Mouse (Mus musculus) neural tube, embryonic 14.5 days (tissue): ENCODE data around the gene Gm9913. TPM values are rescaled to one million over a fixed set of nuclear protein-coding genes. Genes with fewer than 3 reads are reported as not detected.

Experiments used
- ATAC-seq: fragments of 200-750 bp; cut with Nextera tagmentation; 2 replicates; pipeline ENCODE4 v1.8.0; 2017; ENCODE audit warnings: low read depth, mild to moderate bottlenecking, moderate TSS enrichment, moderate library complexity
- H3K27ac ChIP-seq: fragments of 300-500 bp; sonication (generic); 2 replicates; pipeline ENCODE4 v1.5.1; 2014; ENCODE audit warnings: low read depth, mild to moderate bottlenecking, control low read depth, low read length, moderate library complexity, mixed read lengths
- H3K27me3 ChIP-seq: fragments of 300-500 bp; sonication (generic); 2 replicates; pipeline ENCODE4 v1.6.1; 2014; ENCODE audit warnings: low read length; ENCODE audit not compliant: control insufficient read depth, insufficient read depth
- H3K36me3 ChIP-seq: fragments of 300-500 bp; sonication (generic); 2 replicates; pipeline ENCODE4 v1.6.1; 2014; ENCODE audit warnings: low read length, mixed read lengths; ENCODE audit not compliant: control insufficient read depth, insufficient read depth
- H3K4me1 ChIP-seq: fragments of 300-500 bp; sonication (generic); 2 replicates; pipeline ENCODE4 v1.6.1; 2014; ENCODE audit warnings: low read length; ENCODE audit not compliant: control insufficient read depth, insufficient read depth
- H3K4me2 ChIP-seq: fragments of 300-500 bp; sonication (generic); 2 replicates; pipeline ENCODE4 v1.6.1; 2014; ENCODE audit warnings: mild to moderate bottlenecking, low read depth, low read length, control low read depth
- H3K4me3 ChIP-seq: fragments of 300-500 bp; sonication (generic); 2 replicates; pipeline ENCODE4 v1.5.1; 2014; ENCODE audit warnings: low read depth, low read length, control low read depth, mixed read lengths
- H3K9ac ChIP-seq: fragments of 300-500 bp; sonication (generic); replicated peaks from 2 replicates; pipeline ENCODE4 v1.6.1; 2014; ENCODE audit warnings: low read depth, mild to moderate bottlenecking, control low read depth, low read length, mixed read lengths
- H3K9me3 ChIP-seq: fragments of 300-500 bp; sonication (generic); 2 replicates; pipeline ENCODE4 v1.6.1; 2016; ENCODE audit warnings: low read length; ENCODE audit not compliant: control insufficient read depth
- WGBS: fragments of 180-500 bp; shearing (Covaris S2); extraction: QIAGEN DNeasy Blood & Tissue Kit; methylation state at CpG from one replicate; pipeline ENCODE4 v1.1.7; 2014; 5-methylcytosine and 5-hydroxymethylcytosine counted together
- polyA plus RNA-seq: library from polyadenylated mRNA; unstranded; fragments of >200 nt; fragmentation: Nextera tagmentation; extraction: Ambion mirVana; gene quantifications from 2 replicates; pipeline ENCODE4 v1.2.1, GENCODE M21; 2014

Gm9913 gene
- polyA plus RNA-seq, 1 experiment from 2014 or later, result 0.11 TPM

DNA sequence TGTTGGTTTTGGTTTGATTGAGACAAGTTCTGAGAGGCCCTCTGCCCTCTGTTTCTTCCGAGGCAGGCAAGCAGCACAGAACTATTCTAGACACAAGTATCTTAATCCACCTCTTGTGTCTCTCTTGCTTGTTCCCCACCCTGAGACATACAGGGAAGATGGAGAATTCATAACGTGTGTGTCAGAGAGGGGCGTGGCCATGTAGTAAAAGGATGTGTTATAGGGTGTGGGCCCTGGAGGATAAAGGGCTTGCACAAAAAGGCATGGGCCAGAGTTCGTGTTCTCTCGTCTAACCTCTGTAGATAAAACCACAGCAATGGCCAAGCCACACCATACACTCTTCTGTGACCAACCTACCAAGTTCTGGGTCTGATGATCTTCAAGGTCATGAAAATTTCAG lies 21.7 kb downstream of the Gm9913 start:
- Histone ChIP-seq H3K4me3 (no peak overlapping the region), H3K27ac (no peak overlapping the region), H3K9me3 (no peaks in the 10 kb centered on the region), H3K36me3 (no peaks in the 10 kb centered on the region), H3K27me3 (no peaks in the 10 kb centered on the region), H3K4me1 (no peaks in the 10 kb centered on the region), H3K4me2 (no peak overlapping the region), H3K9ac (no peak overlapping the region)
- ATAC-seq, result no peak
- 85% methylated on average over 5 of the region's 5 CpGs for WGBS

DNA sequence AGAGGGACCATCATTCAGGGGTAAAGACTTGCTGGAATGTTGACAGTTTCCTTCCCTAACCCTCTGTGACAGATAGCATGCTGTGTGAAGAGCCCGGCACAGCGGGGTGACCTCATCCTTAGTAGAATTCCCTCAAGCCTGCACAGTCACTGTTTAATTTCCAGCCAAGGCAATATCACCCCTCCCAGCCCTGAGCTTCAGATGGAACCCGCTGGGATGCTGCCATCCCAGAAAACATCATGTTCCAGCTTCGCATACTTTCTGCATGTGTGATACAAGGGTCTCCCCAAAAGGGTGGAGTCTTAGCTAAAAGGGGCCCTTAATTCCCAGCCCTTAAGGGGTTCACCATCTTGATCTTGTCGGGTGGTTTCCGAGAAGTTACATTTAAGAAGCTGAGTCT lies 25.8 kb downstream of the Gm9913 start:
- H3K9ac ChIP-seq, result no peak overlapping the region
- H3K4me2 ChIP-seq, result no peak overlapping the region
- no peak overlapping the region for H3K27ac ChIP-seq
- WGBS, result 82% methylated on average over 6 of the region's 6 CpGs
- ATAC-seq, result no peak
- H3K4me1 ChIP-seq, result no peaks in the 10 kb centered on the region
- no peaks in the 10 kb centered on the region for H3K27me3 ChIP-seq
- H3K4me3 ChIP-seq, result no peak overlapping the region
- no peaks in the 10 kb centered on the region for H3K36me3 ChIP-seq
- H3K9me3 ChIP-seq, result no peaks in the 10 kb centered on the region

DNA sequence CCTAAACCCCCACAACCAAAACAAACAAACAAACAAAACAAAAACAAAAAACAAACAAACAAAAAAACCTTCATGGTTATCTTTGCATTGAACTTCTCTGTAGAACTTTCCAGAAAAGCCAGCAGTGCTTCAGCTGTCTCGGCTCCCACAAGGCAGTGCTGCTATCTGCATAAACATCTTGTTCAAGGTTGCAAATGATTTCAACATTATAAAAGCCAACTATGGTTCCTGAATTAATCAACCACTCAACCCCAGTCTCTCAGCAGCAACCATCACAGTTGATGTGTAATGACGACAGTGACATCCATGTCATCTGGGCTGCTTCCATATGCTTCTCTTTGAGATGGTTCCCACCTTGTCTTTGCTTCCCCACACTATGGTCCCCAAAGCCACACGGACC lies 34.8 kb downstream of the Gm9913 start:
- Histone ChIP-seq H3K27ac (no peak overlapping the region), H3K9ac (no peak overlapping the region), H3K27me3 (no peaks in the 10 kb centered on the region), H3K4me3 (no peak overlapping the region), H3K4me1 (no peaks in the 10 kb centered on the region), H3K9me3 (no peaks in the 10 kb centered on the region), H3K36me3 (no peaks in the 10 kb centered on the region), H3K4me2 (no peak overlapping the region)
- no peak for ATAC-seq
- WGBS, result 86% methylated on average over 3 of the region's 3 CpGs

DNA sequence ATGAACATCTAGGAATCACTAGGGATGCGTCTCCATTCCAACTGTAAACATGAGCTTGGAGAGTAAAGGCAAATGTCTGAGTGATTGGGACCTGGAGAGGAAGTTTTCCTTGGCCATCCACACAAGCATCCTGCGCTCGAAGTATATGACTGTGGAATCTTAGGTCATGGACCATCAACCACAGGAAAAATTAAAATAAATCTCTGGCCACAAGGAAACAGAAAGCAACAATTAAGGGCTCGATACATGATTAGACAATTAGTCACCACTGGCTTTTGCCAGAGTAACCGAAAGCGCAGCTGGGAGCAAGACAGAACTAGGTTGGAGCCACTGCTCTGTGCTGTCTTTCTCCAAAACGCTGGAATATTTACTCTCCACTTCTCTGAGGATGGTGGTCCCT lies 35.7 kb downstream of the Gm9913 start:
- no peaks in the 10 kb centered on the region for H3K27me3 ChIP-seq
- no peak overlapping the region for H3K4me2 ChIP-seq
- H3K4me3 ChIP-seq, result no peak overlapping the region
- H3K27ac ChIP-seq, result no peak overlapping the region
- no peaks in the 10 kb centered on the region for H3K36me3 ChIP-seq
- ATAC-seq, result no peak
- no peaks in the 10 kb centered on the region for H3K9me3 ChIP-seq
- no peaks in the 10 kb centered on the region for H3K4me1 ChIP-seq
- WGBS, result 77% methylated on average over 7 of the region's 7 CpGs
- H3K9ac ChIP-seq, result no peak overlapping the region

DNA sequence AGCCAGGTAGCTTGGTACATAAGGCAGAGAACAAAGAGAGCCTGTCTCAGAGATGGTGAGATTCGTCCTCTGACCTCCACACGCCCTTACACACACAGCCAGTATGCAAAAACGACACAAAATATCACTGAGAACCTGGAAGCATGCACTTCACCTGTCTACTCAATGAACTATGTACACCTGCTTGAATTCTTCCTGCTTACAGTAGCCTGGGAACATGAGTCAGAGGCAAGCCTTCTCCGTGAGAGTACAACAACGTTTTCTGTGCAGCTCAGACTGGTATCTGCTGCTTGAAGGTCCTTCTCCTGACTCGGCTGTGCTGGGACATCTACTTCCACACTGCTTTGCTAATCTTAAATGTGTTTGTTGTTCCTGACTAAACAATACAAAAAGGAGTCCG lies 36.6 kb downstream of the Gm9913 start:
- Histone ChIP-seq H3K36me3 (no peaks in the 10 kb centered on the region), H3K4me2 (no peak overlapping the region), H3K9me3 (no peaks in the 10 kb centered on the region), H3K4me3 (no peak overlapping the region), H3K4me1 (no peaks in the 10 kb centered on the region), H3K27ac (no peak overlapping the region), H3K9ac (no peak overlapping the region), H3K27me3 (no peaks in the 10 kb centered on the region)
- 78% methylated on average over 7 of the region's 7 CpGs for WGBS
- no peak for ATAC-seq

DNA sequence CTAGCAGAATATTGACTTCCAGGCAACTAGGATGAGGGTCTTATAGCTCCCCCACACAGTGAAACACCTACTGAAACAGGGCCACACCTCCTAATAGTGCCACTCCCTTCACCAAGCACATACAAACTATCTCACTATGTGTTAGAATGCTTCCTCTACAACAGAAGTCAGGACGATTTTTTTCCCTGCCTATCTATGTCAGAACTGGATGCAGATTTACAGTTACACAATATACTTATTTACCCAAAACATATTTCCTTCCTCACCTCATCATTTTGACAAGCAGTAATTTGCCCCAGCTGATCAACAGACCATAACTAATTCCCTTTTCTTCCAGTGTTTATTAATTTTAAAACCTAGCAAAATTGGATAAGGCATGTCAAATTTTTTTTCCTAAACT lies 38.8 kb downstream of the Gm9913 start:
- 84% methylated on average over 1 of the region's 1 CpGs for WGBS
- no peaks in the 10 kb centered on the region for H3K9me3 ChIP-seq
- no peak for ATAC-seq

DNA sequence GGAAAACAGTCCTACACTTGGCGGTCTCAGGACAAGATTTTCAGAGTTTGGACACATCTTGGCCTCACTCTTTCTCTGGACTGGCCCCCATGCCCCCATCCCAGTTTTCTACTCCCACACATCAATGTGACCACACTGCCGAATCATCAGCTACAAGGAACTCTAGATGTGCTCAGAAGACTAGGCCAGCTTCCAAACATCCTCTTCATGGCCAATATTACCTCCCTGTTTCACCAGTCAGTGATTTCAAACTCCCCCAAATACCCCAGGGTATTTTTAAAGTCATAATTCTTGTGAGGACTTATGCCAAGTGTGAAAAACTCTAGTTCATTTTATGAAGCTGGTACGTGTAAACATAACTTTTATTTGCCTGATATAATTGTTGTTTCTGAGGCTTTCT lies 40.1 kb downstream of the Gm9913 start:
- no peak overlapping the region for H3K4me3 ChIP-seq
- WGBS, result 88% methylated on average over 3 of the region's 3 CpGs
- no peak overlapping the region for H3K27ac ChIP-seq
- ATAC-seq, result no peak
- no peaks in the 10 kb centered on the region for H3K4me1 ChIP-seq
- H3K9ac ChIP-seq, result no peak overlapping the region
- H3K27me3 ChIP-seq, result no peaks in the 10 kb centered on the region
- no peaks in the 10 kb centered on the region for H3K36me3 ChIP-seq
- no peak overlapping the region for H3K4me2 ChIP-seq
- H3K9me3 ChIP-seq, result no peaks in the 10 kb centered on the region

More for the DNA sequence above, 38.8 kb downstream of the Gm9913 start:
- Histone ChIP-seq H3K4me3 (no peak overlapping the region), H3K27ac (no peak overlapping the region), H3K4me1 (no peaks in the 10 kb centered on the region), H3K9ac (no peak overlapping the region), H3K27me3 (no peaks in the 10 kb centered on the region), H3K4me2 (no peak overlapping the region), H3K36me3 (no peaks in the 10 kb centered on the region)

DNA sequence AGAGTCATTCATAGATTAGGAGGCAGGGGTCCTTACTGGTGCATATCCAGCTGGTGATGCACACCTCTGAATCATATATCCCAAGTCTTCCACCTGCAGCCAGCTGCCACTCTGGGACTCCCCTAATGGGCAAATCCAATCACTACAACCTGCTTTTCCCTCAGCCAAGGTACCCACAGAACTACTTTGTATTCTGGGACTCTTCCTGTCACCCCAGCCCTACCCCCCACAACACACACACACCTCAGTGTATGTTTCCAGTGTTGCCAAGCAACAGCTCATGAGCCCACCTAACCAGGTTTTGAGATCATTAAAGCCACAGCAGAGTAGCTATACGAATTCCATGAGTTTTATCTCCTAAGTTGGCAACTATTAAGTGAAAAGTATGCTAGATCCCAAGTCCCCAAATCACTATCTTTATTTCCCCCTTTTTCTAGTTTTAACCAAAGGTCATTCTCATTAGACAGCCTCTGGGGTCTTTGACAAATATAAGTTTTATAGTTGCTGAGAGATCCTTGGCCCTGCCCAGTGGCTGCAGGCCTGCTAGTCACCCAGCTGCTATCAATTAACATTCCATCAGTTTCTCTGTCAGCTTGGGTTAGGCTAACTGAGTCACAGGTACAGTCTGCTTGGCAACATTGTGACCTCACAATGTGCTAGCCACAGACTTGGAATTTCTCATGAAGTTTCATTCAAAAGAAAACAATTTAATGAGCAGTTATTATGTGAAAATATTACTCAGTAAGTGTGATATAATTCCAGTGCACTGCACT lies 44.1 kb downstream of the Gm9913 start:
- 62% methylated on average over 1 of the region's 1 CpGs for WGBS
- H3K27ac ChIP-seq, result no peak overlapping the region
- H3K27me3 ChIP-seq, result no peaks in the 10 kb centered on the region
- H3K4me3 ChIP-seq, result no peak overlapping the region
- H3K9me3 ChIP-seq, result no peaks in the 10 kb centered on the region
- no peak for ATAC-seq
- H3K4me2 ChIP-seq, result no peak overlapping the region
- H3K4me1 ChIP-seq, result no peaks in the 10 kb centered on the region
- no peaks in the 10 kb centered on the region for H3K36me3 ChIP-seq
- H3K9ac ChIP-seq, result no peak overlapping the region

DNA sequence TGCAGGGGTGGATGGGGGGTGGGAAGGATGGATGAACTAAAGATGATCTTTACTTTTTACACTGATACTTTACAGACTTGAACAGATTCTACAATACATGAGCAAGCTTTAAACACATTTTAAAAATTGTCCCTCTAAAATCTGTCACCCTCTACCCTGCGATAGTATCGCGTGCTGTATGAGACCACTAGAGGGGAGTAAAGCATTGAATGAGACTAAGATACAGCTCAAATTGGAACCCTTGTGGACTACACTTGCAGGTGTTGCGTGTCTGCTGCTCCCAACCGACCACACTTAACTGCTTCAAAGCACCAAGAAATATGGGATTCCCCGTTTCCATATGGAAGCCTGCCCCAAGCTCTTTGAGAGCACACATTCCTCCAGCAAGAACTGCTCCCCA lies 50.9 kb downstream of the Gm9913 start:
- H3K4me1 ChIP-seq, result no peaks in the 10 kb centered on the region
- H3K27ac ChIP-seq, result no peak overlapping the region
- no peaks in the 10 kb centered on the region for H3K9me3 ChIP-seq
- no peaks in the 10 kb centered on the region for H3K36me3 ChIP-seq
- H3K27me3 ChIP-seq, result no peaks in the 10 kb centered on the region
- no peak overlapping the region for H3K4me2 ChIP-seq
- WGBS, result 82% methylated on average over 6 of the region's 6 CpGs
- no peak for ATAC-seq
- no peak overlapping the region for H3K4me3 ChIP-seq
- no peak overlapping the region for H3K9ac ChIP-seq
